Mouse (Mus musculus): ENCODE measurements around the gene Tbxa2r. TPM values are rescaled to one million over a fixed set of nuclear protein-coding genes. Genes with fewer than 3 reads are reported as not detected.
A peak's percentile ranks its signal among the peaks of the same experiment; 100 is the strongest.

Gene Tbxa2r
- polyA plus RNA-seq, 1 experiment: 2.7 TPM

- Histone ChIP-seq H3K27ac (ENCODE audit: insufficient read depth, low read length) (peak overlapping the region; percentile 73), H3K4me1 (ENCODE audit: control insufficient read depth, insufficient read depth, low read length) (peaks cover 33% of the 10 kb centered on the region), H3K4me3 (ENCODE audit: insufficient read depth, low read length) (no peak overlapping the region)
- TF ChIP-seq CTCF (IDR thresholded peaks at IDR 0.05; ENCODE audit: extremely low read depth, insufficient read depth, low read length) (no peak), POLR2A (IDR thresholded peaks at IDR 0.05; ENCODE audit: extremely low read depth, insufficient read depth, low read length) (0 out of 2 replicates have a peak, but pooled peaks have one; percentile 31)
Measured at GRCm38 (mm10) chr10:81298369-81299100, 30.0 kb upstream of the Tbxa2r start.

- Histone ChIP-seq H3K27ac (ENCODE audit: insufficient read depth, low read length) (peak overlapping the region; percentile 53; the same call in 1 of the 2 replicates), H3K4me3 (ENCODE audit: insufficient read depth, low read length) (no peak overlapping the region), H3K4me1 (ENCODE audit: control insufficient read depth, insufficient read depth, low read length) (peaks cover 39% of the 10 kb centered on the region)
- TF ChIP-seq POLR2A (IDR thresholded peaks at IDR 0.05; ENCODE audit: extremely low read depth, insufficient read depth, low read length) (no peak), CTCF (IDR thresholded peaks at IDR 0.05; ENCODE audit: extremely low read depth, insufficient read depth, low read length) (no peak)
Measured at GRCm38 (mm10) chr10:81299585-81300351, 28.8 kb upstream of the Tbxa2r start.

DNA sequence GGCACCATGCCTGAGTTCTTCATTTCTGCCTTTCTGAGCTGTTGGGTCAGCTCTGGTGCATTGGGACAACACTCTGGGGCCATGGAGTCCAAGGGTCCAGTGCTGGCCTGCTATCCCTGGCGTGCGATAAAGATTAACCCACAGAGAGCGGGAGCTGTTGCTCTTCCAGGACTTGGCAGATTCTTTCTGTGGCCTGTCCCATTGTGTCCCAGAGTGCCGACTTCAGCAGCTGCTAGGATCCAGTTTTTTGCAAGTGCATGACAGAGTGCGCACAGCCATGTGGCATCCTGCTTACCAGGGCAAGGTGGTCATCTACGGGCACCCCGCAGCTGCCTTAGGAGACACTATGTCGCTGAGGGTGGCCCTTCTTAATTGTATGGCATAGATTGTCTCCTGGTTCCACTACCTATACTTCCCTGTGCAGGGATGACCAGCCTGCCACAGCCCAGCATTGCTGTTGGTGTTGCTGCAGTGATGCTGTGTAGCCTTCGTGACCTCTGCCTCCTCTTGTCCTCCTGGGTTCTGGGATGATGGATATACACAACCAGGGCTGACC is 28.1 kb upstream of the Tbxa2r start:
- Histone ChIP-seq H3K27ac (ENCODE audit: insufficient read depth, low read length) (peak overlapping the region; percentile 39; the same call in 1 of the 2 replicates), H3K4me1 (ENCODE audit: control insufficient read depth, insufficient read depth, low read length) (peaks cover 37% of the 10 kb centered on the region), H3K4me3 (ENCODE audit: insufficient read depth, low read length) (no peak overlapping the region)
- no peak for TF ChIP-seq POLR2A (IDR thresholded peaks at IDR 0.05; ENCODE audit: extremely low read depth, insufficient read depth, low read length)
- no peak for TF ChIP-seq CTCF (IDR thresholded peaks at IDR 0.05; ENCODE audit: extremely low read depth, insufficient read depth, low read length)

GRCm38 (mm10) chr10:81301321-81301720 is 27.2 kb upstream of the Tbxa2r start:
- Histone ChIP-seq H3K4me1 (ENCODE audit: control insufficient read depth, insufficient read depth, low read length) (peaks cover 32% of the 10 kb centered on the region), H3K4me3 (ENCODE audit: insufficient read depth, low read length) (no peak overlapping the region), H3K27ac (ENCODE audit: insufficient read depth, low read length) (no peak overlapping the region)
- TF ChIP-seq CTCF (IDR thresholded peaks at IDR 0.05; ENCODE audit: extremely low read depth, insufficient read depth, low read length): no peak
- no peak for TF ChIP-seq POLR2A (IDR thresholded peaks at IDR 0.05; ENCODE audit: extremely low read depth, insufficient read depth, low read length)

GRCm38 (mm10) chr10:81302288-81302687 is 26.2 kb upstream of the Tbxa2r start:
- Histone ChIP-seq H3K4me3 (ENCODE audit: insufficient read depth, low read length) (peak overlapping the region; percentile 19), H3K4me1 (ENCODE audit: control insufficient read depth, insufficient read depth, low read length) (peaks cover 34% of the 10 kb centered on the region), H3K27ac (ENCODE audit: insufficient read depth, low read length) (peak overlapping the region; percentile 31)
- TF ChIP-seq POLR2A (IDR thresholded peaks at IDR 0.05; ENCODE audit: extremely low read depth, insufficient read depth, low read length) (no peak), CTCF (IDR thresholded peaks at IDR 0.05; ENCODE audit: extremely low read depth, insufficient read depth, low read length) (no peak)

DNA sequence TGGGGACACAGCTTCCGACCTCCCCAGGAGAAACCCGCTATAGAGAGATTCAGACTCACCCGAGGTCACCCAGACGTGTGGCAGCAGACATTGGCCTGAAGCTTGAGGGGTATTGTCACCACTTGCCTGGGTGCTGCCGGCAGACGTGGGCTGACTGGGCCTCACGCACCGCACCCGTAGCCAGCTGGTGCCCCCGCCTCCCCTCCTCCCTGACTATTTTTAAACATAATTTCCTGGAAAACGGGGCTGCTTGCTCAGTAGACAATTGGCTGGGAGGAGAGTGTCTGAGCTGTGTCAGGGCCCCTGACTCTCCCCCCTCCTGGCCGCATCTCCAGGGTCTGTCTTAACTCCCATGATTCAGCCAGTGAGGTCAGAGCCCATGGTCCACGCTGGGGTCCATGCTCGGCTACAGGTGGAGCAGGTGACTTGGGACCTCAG is 25.7 kb upstream of the Tbxa2r start:
- Histone ChIP-seq H3K4me3 (ENCODE audit: insufficient read depth, low read length) (peak overlapping the region; percentile 19), H3K4me1 (ENCODE audit: control insufficient read depth, insufficient read depth, low read length) (peaks cover 33% of the 10 kb centered on the region), H3K27ac (ENCODE audit: insufficient read depth, low read length) (peak overlapping the region; percentile 31)
- TF ChIP-seq CTCF (IDR thresholded peaks at IDR 0.05; ENCODE audit: extremely low read depth, insufficient read depth, low read length) (no peak), POLR2A (IDR thresholded peaks at IDR 0.05; ENCODE audit: extremely low read depth, insufficient read depth, low read length) (peak; percentile 10; the same call in 1 of the 2 replicates)

GRCm38 (mm10) chr10:81303258-81303657 is 25.3 kb upstream of the Tbxa2r start:
- H3K4me1 ChIP-seq (ENCODE audit: control insufficient read depth, insufficient read depth, low read length): peaks cover 33% of the 10 kb centered on the region
- peak overlapping the region; percentile 19 for H3K4me3 ChIP-seq (ENCODE audit: insufficient read depth, low read length)
- peak overlapping the region; percentile 31 for H3K27ac ChIP-seq (ENCODE audit: insufficient read depth, low read length)
- TF ChIP-seq CTCF (IDR thresholded peaks at IDR 0.05; ENCODE audit: extremely low read depth, insufficient read depth, low read length) (no peak), POLR2A (IDR thresholded peaks at IDR 0.05; ENCODE audit: extremely low read depth, insufficient read depth, low read length) (no peak)

- TF ChIP-seq CTCF (IDR thresholded peaks at IDR 0.05; ENCODE audit: extremely low read depth, insufficient read depth, low read length) (no peak), POLR2A (IDR thresholded peaks at IDR 0.05; ENCODE audit: extremely low read depth, insufficient read depth, low read length) (no peak)
- H3K4me1 ChIP-seq (ENCODE audit: control insufficient read depth, insufficient read depth, low read length): peaks cover 31% of the 10 kb centered on the region
- no peak overlapping the region; the same call in 1 of the 2 replicates for H3K4me3 ChIP-seq (ENCODE audit: insufficient read depth, low read length)
- no peak overlapping the region; the same call in 1 of the 2 replicates for H3K27ac ChIP-seq (ENCODE audit: insufficient read depth, low read length)
Measured at GRCm38 (mm10) chr10:81303761-81304160, 24.8 kb upstream of the Tbxa2r start.

GRCm38 (mm10) chr10:81304597-81305238 is 23.8 kb upstream of the Tbxa2r start:
- TF ChIP-seq CTCF (IDR thresholded peaks at IDR 0.05; ENCODE audit: extremely low read depth, insufficient read depth, low read length) (peak; percentile 79), POLR2A (IDR thresholded peaks at IDR 0.05; ENCODE audit: extremely low read depth, insufficient read depth, low read length) (no peak)
- H3K4me3 ChIP-seq (ENCODE audit: insufficient read depth, low read length): no peak overlapping the region
- H3K27ac ChIP-seq (ENCODE audit: insufficient read depth, low read length): peak overlapping the region; percentile 23; the same call in 1 of the 2 replicates
- H3K4me1 ChIP-seq (ENCODE audit: control insufficient read depth, insufficient read depth, low read length): peaks cover 23% of the 10 kb centered on the region

Measured in cortical plate, adult 2 months (tissue).